Mouse (Mus musculus) MEL (cell line): ENCODE measurements around the gene Gpr75. TPM values are rescaled to one million over a fixed set of nuclear protein-coding genes. Genes with fewer than 3 reads are reported as not detected.

Experiments used
- DNase-seq: peaks from one replicate; pipeline ENCODE4 v3.0.0; 2011; ENCODE audit warnings: low read depth, low spot score
- H3K27ac ChIP-seq: 2 replicates; pipeline ENCODE4 v1.5.1; 2012; ENCODE audit warnings: low read depth, mild to moderate bottlenecking, control low read depth, low read length, moderate library complexity; ENCODE audit not compliant: control insufficient read depth
- H3K27me3 ChIP-seq, 2 experiments: fragments of 150-350 bp in 1 of 2; sonication (generic) in 1 of 2; 2 replicates each; pipeline ENCODE4 v1.6.1; 2012; ENCODE audit warnings: low read length in 2 of 2, mild to moderate bottlenecking in 2 of 2, improper control_type of control experiment in 1 of 2, moderate library complexity in 1 of 2; ENCODE audit not compliant: insufficient read depth in 2 of 2, control insufficient read depth in 1 of 2
- H3K36me3 ChIP-seq, 2 experiments: 2 replicates each; pipeline ENCODE4 v1.6.1; 2012 to 2014; ENCODE audit warnings: low read length in 2 of 2, improper control_type of control experiment in 1 of 2, inconsistent platforms in 1 of 2, mild to moderate bottlenecking in 1 of 2; ENCODE audit not compliant: insufficient read depth in 2 of 2, control insufficient read depth in 1 of 2
- H3K4me1 ChIP-seq, 2 experiments: fragments of 150-350 bp in 1 of 2; sonication (generic) in 1 of 2; 2 replicates each; pipeline ENCODE4 v1.6.1; 2012; ENCODE audit warnings: low read length in 2 of 2, improper control_type of control experiment in 1 of 2, mild to moderate bottlenecking in 1 of 2; ENCODE audit not compliant: insufficient read depth in 2 of 2, control insufficient read depth in 1 of 2
- H3K4me3 ChIP-seq, 2 experiments: fragments of 150-350 bp in 1 of 2; sonication (generic) in 1 of 2; 2 replicates each; pipeline ENCODE4 v1.5.1; 2012; ENCODE audit warnings: low read depth in 2 of 2, low read length in 2 of 2, mild to moderate bottlenecking in 2 of 2, moderate library complexity in 2 of 2, control low read depth in 1 of 2, improper control_type of control experiment in 1 of 2; ENCODE audit not compliant: control insufficient read depth in 1 of 2, insufficient read depth in 1 of 2
- H3K79me2 ChIP-seq: 2 replicates; pipeline ENCODE4 v1.6.1; 2012; ENCODE audit warnings: mild to moderate bottlenecking, low read length, moderate library complexity; ENCODE audit not compliant: control insufficient read depth, poor library complexity, insufficient read depth
- H3K9ac ChIP-seq: 2 replicates; pipeline ENCODE4 v1.6.1; 2012; ENCODE audit warnings: low read depth, mild to moderate bottlenecking, control low read depth, low read length, moderate library complexity; ENCODE audit not compliant: control insufficient read depth, poor library complexity, severe bottlenecking
- H3K9me3 ChIP-seq: fragments of 150-350 bp; sonication (generic); replicated peaks from 2 replicates; pipeline ENCODE4 v1.6.1; 2012; ENCODE audit warnings: mild to moderate bottlenecking, low read length, improper control_type of control experiment, moderate library complexity; ENCODE audit not compliant: insufficient read depth
- CHD2 ChIP-seq: IDR thresholded peaks from 2 replicates; pipeline ENCODE4 v1.6.1; 2011; ENCODE audit warnings: low read length, improper control_type of control experiment
- CTCF ChIP-seq, 3 experiments: IDR thresholded peaks in 2 of 3; conservative IDR thresholded peaks in 1 of 3; 2 replicates each; pipeline ENCODE4 v1.5.1; 2011 to 2012; ENCODE audit warnings: low read length in 3 of 3, low read depth in 2 of 3, mild to moderate bottlenecking in 2 of 3, improper control_type of control experiment in 1 of 3, inconsistent platforms in 1 of 3, mixed read lengths in 1 of 3, moderate library complexity in 1 of 3; ENCODE audit not compliant: control insufficient read depth in 1 of 3, insufficient read depth in 1 of 3, poor library complexity in 1 of 3, severe bottlenecking in 1 of 3
- ELF1 ChIP-seq: IDR thresholded peaks from 2 replicates; pipeline ENCODE4 v1.6.1; 2014; ENCODE audit warnings: low read depth, mild to moderate bottlenecking, inconsistent platforms, low read length, improper control_type of control experiment, moderate library complexity
- EP300 ChIP-seq, 2 experiments: IDR thresholded peaks; 2 replicates each; pipeline ENCODE4 v1.6.1; 2011; ENCODE audit warnings: improper control_type of control experiment in 2 of 2, low read length in 2 of 2, low read depth in 1 of 2, mild to moderate bottlenecking in 1 of 2
- ETS1 ChIP-seq: IDR thresholded peaks from 2 replicates; pipeline ENCODE4 v1.6.1; 2012; ENCODE audit warnings: low read depth, mild to moderate bottlenecking, inconsistent platforms, low read length, improper control_type of control experiment, moderate library complexity
- GATA1 ChIP-seq: IDR thresholded peaks from 2 replicates; pipeline ENCODE4 v1.6.1; 2011; ENCODE audit warnings: low read depth, low read length, improper control_type of control experiment
- KAT2A ChIP-seq: conservative IDR thresholded peaks from 2 replicates; pipeline ENCODE4 v1.6.1; 2012; ENCODE audit warnings: low read depth, low read length, improper control_type of control experiment, inconsistent platforms
- MAFK ChIP-seq: IDR thresholded peaks from 2 replicates; pipeline ENCODE4 v1.6.1; 2011; ENCODE audit warnings: low read depth, mild to moderate bottlenecking, low read length, improper control_type of control experiment, borderline replicate concordance
- MXI1 ChIP-seq: IDR thresholded peaks from 2 replicates; pipeline ENCODE4 v1.6.1; 2011; ENCODE audit warnings: mild to moderate bottlenecking, low read depth, low read length, improper control_type of control experiment
- MYC ChIP-seq: IDR thresholded peaks from 2 replicates; pipeline ENCODE4 v1.6.1; 2011; ENCODE audit warnings: low read depth, mild to moderate bottlenecking, low read length, improper control_type of control experiment, moderate library complexity
- NELFE ChIP-seq: IDR thresholded peaks from 2 replicates; pipeline ENCODE4 v1.6.1; 2011; ENCODE audit warnings: low read depth, low read length, improper control_type of control experiment
- POLR2A ChIP-seq, 2 experiments: IDR thresholded peaks; 2 replicates each; pipeline ENCODE4 v1.6.1; 2011 to 2012; ENCODE audit warnings: low read length in 2 of 2, mild to moderate bottlenecking in 2 of 2, control low read depth in 1 of 2, improper control_type of control experiment in 1 of 2, low read depth in 1 of 2, moderate library complexity in 1 of 2; ENCODE audit not compliant: control insufficient read depth in 1 of 2, insufficient read depth in 1 of 2, poor library complexity in 1 of 2
- POLR2AphosphoS2 ChIP-seq: IDR thresholded peaks from 2 replicates; pipeline ENCODE4 v1.6.1; 2011; ENCODE audit warnings: low read length, improper control_type of control experiment
- RAD21 ChIP-seq: IDR thresholded peaks from 2 replicates; pipeline ENCODE4 v1.6.1; 2011; ENCODE audit warnings: mild to moderate bottlenecking, low read depth, low read length, improper control_type of control experiment
- RCOR1 ChIP-seq: IDR thresholded peaks from 2 replicates; pipeline ENCODE4 v1.6.1; 2012; ENCODE audit warnings: low read depth, mild to moderate bottlenecking, inconsistent platforms, low read length, improper control_type of control experiment
- SIN3A ChIP-seq: IDR thresholded peaks from 2 replicates; pipeline ENCODE4 v1.6.1; 2012; ENCODE audit warnings: low read length, improper control_type of control experiment, inconsistent platforms
- SMC3 ChIP-seq: IDR thresholded peaks from 2 replicates; pipeline ENCODE4 v1.6.1; 2011; ENCODE audit warnings: low read depth, low read length, improper control_type of control experiment
- TAL1 ChIP-seq: IDR thresholded peaks from 2 replicates; pipeline ENCODE4 v1.6.1; 2012; ENCODE audit warnings: mild to moderate bottlenecking, inconsistent platforms, low read length, moderate library complexity, mixed read lengths
- TCF12 ChIP-seq: IDR thresholded peaks from 2 replicates; pipeline ENCODE4 v1.6.1; 2014; ENCODE audit warnings: low read depth, mild to moderate bottlenecking, inconsistent platforms, low read length, improper control_type of control experiment, moderate library complexity
- UBTF ChIP-seq: IDR thresholded peaks from 2 replicates; pipeline ENCODE4 v1.6.1; 2012; ENCODE audit warnings: low read depth, mild to moderate bottlenecking, inconsistent platforms, low read length, improper control_type of control experiment, moderate library complexity, borderline replicate concordance; ENCODE audit not compliant: insufficient read depth
- USF1 ChIP-seq: IDR thresholded peaks from 2 replicates; pipeline ENCODE4 v1.6.1; 2014; ENCODE audit warnings: low read depth, mild to moderate bottlenecking, inconsistent platforms, low read length, improper control_type of control experiment, moderate library complexity
- ZC3H11A ChIP-seq: IDR thresholded peaks from 2 replicates; pipeline ENCODE4 v1.6.1; 2012; ENCODE audit warnings: low read depth, mild to moderate bottlenecking, inconsistent platforms, low read length, improper control_type of control experiment
- ZMIZ1 ChIP-seq: IDR thresholded peaks from 2 replicates; pipeline ENCODE4 v1.6.1; 2012; ENCODE audit warnings: low read depth, mild to moderate bottlenecking, inconsistent platforms, low read length, improper control_type of control experiment, moderate library complexity
- ZNF384 ChIP-seq: IDR thresholded peaks from 2 replicates; pipeline ENCODE4 v1.6.1; 2012; ENCODE audit warnings: low read depth, mild to moderate bottlenecking, inconsistent platforms, low read length, improper control_type of control experiment
- polyA plus RNA-seq, 2 experiments: library from polyadenylated mRNA; stranded (reverse) in 1 of 2; unstranded in 1 of 2; fragments of >175 nt in 1 of 2; fragments of >200 nt in 1 of 2; gene quantifications; 2 replicates each; pipeline versions ENCODE4 v1.2.1 to v1.2.4; 2012; ENCODE audit warnings: low replicate concordance in 2 of 2, low read depth in 1 of 2; ENCODE audit not compliant: insufficient read length in 2 of 2, insufficient read depth in 1 of 2, missing spikeins in 1 of 2
- total RNA-seq: library from RNA; depleted of rRNA; stranded (reverse); fragments of 300-350 nt; gene quantifications from 2 replicates; pipeline ENCODE4 v1.2.3, GENCODE M21; 2012

The Gpr75 gene
- total and polyA plus RNA-seq, 3 experiments, result 0.08 TPM; not detected in 1

- TF ChIP-seq CTCF (IDR thresholded peaks at IDR 0.05 in 2 of 3, conservative IDR thresholded peaks at IDR 0.05 in 1 of 3; ENCODE audit: control insufficient read depth in 1 of 3, insufficient read depth in 1 of 3, low read depth in 2 of 3, low read length in 3 of 3, poor library complexity in 1 of 3, severe bottlenecking in 1 of 3), result no peak
- no peak for TF ChIP-seq POLR2AphosphoS2
- TF ChIP-seq, all 39 proteins: peak for 0
Measured at GRCm38 (mm10) chr11:30920641-30921040, 35.5 kb downstream of the Gpr75 start (continued).

- Histone ChIP-seq H3K79me2 (no peaks in the 10 kb centered on the region), H3K9me3 (no peaks in the 10 kb centered on the region), H3K36me3 (peaks cover 0 to 31% of the 10 kb centered on the region in 2 experiments; a peak in 3 of 4 replicates), H3K9ac (no peak overlapping the region), H3K4me3 (no peak overlapping the region), H3K4me1 (peaks cover 21 to 26% of the 10 kb centered on the region in 2 experiments), H3K27ac (no peak overlapping the region), H3K27me3 (no peaks in the 10 kb centered on the region)
- TF ChIP-seq TAL1, result 0 out of 2 replicates have a peak, but pooled peaks have one; percentile 8
- TF ChIP-seq ELF1, result no peak
- peak; percentile 69 for TF ChIP-seq ETS1
- TF ChIP-seq USF1, result no peak
- TF ChIP-seq ZNF384, result 0 out of 2 replicates have a peak, but pooled peaks have one; percentile 9
- peak; percentile 68 for DNase-seq
Measured at GRCm38 (mm10) chr11:30923283-30923682, 38.1 kb downstream of the Gpr75 start.

- H3K79me2 ChIP-seq, result no peaks in the 10 kb centered on the region
- H3K4me1 ChIP-seq, result peaks cover 25 to 29% of the 10 kb centered on the region in 2 experiments
- H3K27me3 ChIP-seq, result no peaks in the 10 kb centered on the region
- H3K27ac ChIP-seq, result peak overlapping the region; percentile 20
- peak; percentile 79 for DNase-seq
- no peak overlapping the region for H3K4me3 ChIP-seq
- no peaks in the 10 kb centered on the region for H3K9me3 ChIP-seq
- TF ChIP-seq TAL1, result peak; percentile 72
- 0 out of 2 replicates have a peak, but pooled peaks have one; percentile 15 for TF ChIP-seq MAFK
- no peak for TF ChIP-seq KAT2A
- no peak for TF ChIP-seq ZMIZ1
- TF ChIP-seq GATA1, result peak; percentile 96
- no peak for TF ChIP-seq UBTF
- no peak for TF ChIP-seq NELFE
- TF ChIP-seq RCOR1, result peak; percentile 64; the same call in 1 of the 2 replicates
- peak; percentile 53; the same call in 1 of the 2 replicates for TF ChIP-seq SIN3A
- TF ChIP-seq ETS1, result peak; percentile 87
- no peak for TF ChIP-seq CHD2
- no peak for TF ChIP-seq POLR2A (IDR thresholded peaks at IDR 0.05; ENCODE audit: control insufficient read depth in 1 of 2, insufficient read depth in 1 of 2, low read depth in 1 of 2, low read length in 2 of 2, poor library complexity in 1 of 2)
- TF ChIP-seq ZC3H11A, result no peak
- peak; percentile 93 for TF ChIP-seq TCF12
- peak; percentile 92 to 95 for TF ChIP-seq EP300 (IDR thresholded peaks at IDR 0.05; ENCODE audit: low read depth in 1 of 2, low read length in 2 of 2)
- no peak for TF ChIP-seq CTCF (IDR thresholded peaks at IDR 0.05 in 2 of 3, conservative IDR thresholded peaks at IDR 0.05 in 1 of 3; ENCODE audit: control insufficient read depth in 1 of 3, insufficient read depth in 1 of 3, low read depth in 2 of 3, low read length in 3 of 3, poor library complexity in 1 of 3, severe bottlenecking in 1 of 3)
- 0 out of 2 replicates have a peak, but pooled peaks have one; percentile 68 for TF ChIP-seq MYC
- no peak for TF ChIP-seq RAD21
- no peak for TF ChIP-seq SMC3
- TF ChIP-seq MXI1, result no peak
- H3K36me3 ChIP-seq, result peaks cover 6 to 43% of the 10 kb centered on the region in 2 experiments
- H3K9ac ChIP-seq, result no peak overlapping the region
Measured at GRCm38 (mm10) chr11:30928079-30928478, 42.9 kb downstream of the Gpr75 start.
